Mouse (Mus musculus) cerebellum, adult 2 months (tissue): ENCODE measurements at regions not wholly inside any gene's neighbourhood (a gene's known extent, or its start where the extent isn't known, plus 50 kb on each side); places are given as distances from the start of the nearest gene placed in this dataset.
A peak's percentile ranks its signal among the peaks of the same experiment; 100 is the strongest.
"Not testable (repeated sequence)": the region's sequence is repeated elsewhere in the genome, so short reads cannot be mapped to it uniquely, and the experiment has no call there.

Source experiments
- DNase-seq, 2 experiments: peaks; one replicate each; pipeline ENCODE4 v3.0.0; 2021
- H3K27ac ChIP-seq: fragments of 200-500 bp; 2 replicates; pipeline ENCODE4 v1.5.1; 2012; ENCODE audit warnings: low read length, control low read depth, inconsistent platforms; ENCODE audit not compliant: insufficient read depth
- H3K27me3 ChIP-seq: fragments of 200-500 bp; 2 replicates; pipeline ENCODE4 v1.6.1; 2012; ENCODE audit warnings: inconsistent platforms, mild to moderate bottlenecking, low read length, moderate library complexity; ENCODE audit not compliant: control insufficient read depth, insufficient read depth
- H3K4me1 ChIP-seq: fragments of 200-500 bp; 2 replicates; pipeline ENCODE4 v1.6.1; 2011; ENCODE audit warnings: low read length; ENCODE audit not compliant: control insufficient read depth, insufficient read depth
- H3K4me3 ChIP-seq: fragments of 200-500 bp; replicated peaks from 2 replicates; pipeline ENCODE3; 2011; ENCODE audit warnings: mild to moderate bottlenecking, low read depth, low read length, control low read depth; ENCODE audit not compliant: insufficient read depth
- CTCF ChIP-seq: fragments of 200-500 bp; IDR thresholded peaks from 2 replicates; pipeline ENCODE4 v1.5.1; 2011; ENCODE audit warnings: low read depth, mild to moderate bottlenecking, control low read depth, low read length, moderate library complexity, borderline replicate concordance; ENCODE audit not compliant: insufficient read depth
- POLR2A ChIP-seq: fragments of 200-500 bp; IDR thresholded peaks from 2 replicates; pipeline ENCODE4 v1.6.1; 2011; ENCODE audit warnings: low read length, control low read depth, borderline replicate concordance; ENCODE audit not compliant: insufficient read depth
- WGBS: fragments of 180-500 bp; shearing (Covaris S2); methylation state at CpG from one replicate; pipeline ENCODE4 v1.1.7; 2018; 5-methylcytosine and 5-hydroxymethylcytosine counted together

GRCm38 (mm10) chr2:114413013-114413412 lies 211.7 kb upstream of the Zfp770 start:
- WGBS: 89% methylated on average over 3 of the region's 3 CpGs
- DNase-seq: no peak
- Histone ChIP-seq H3K27ac (no peak overlapping the region), H3K27me3 (no peaks in the 10 kb centered on the region), H3K4me3 (no peak overlapping the region), H3K4me1 (no peaks in the 10 kb centered on the region)
- TF ChIP-seq CTCF: no peak
- TF ChIP-seq POLR2A: no peak

- WGBS: 75% methylated on average over 17 of the region's 17 CpGs
- no peak overlapping the region for H3K4me3 ChIP-seq
- no peak overlapping the region for H3K27ac ChIP-seq
- DNase-seq: no peak
- no peaks in the 10 kb centered on the region for H3K4me1 ChIP-seq
- no peak for TF ChIP-seq POLR2A
- TF ChIP-seq CTCF: no peak
- H3K27me3 ChIP-seq: no peaks in the 10 kb centered on the region
These were observed 210.9 kb upstream of the Zfp770 start for GRCm38 (mm10) chr2:114411940-114412715.

GRCm38 (mm10) chr2:114410717-114411116 lies 209.4 kb upstream of the Zfp770 start:
- no peak for DNase-seq
- H3K4me1 ChIP-seq: no peaks in the 10 kb centered on the region
- H3K4me3 ChIP-seq: no peak overlapping the region
- 65% methylated on average over 3 of the region's 3 CpGs for WGBS
- H3K27ac ChIP-seq: no peak overlapping the region
- TF ChIP-seq CTCF: no peak
- TF ChIP-seq POLR2A: no peak
- H3K27me3 ChIP-seq: no peaks in the 10 kb centered on the region

GRCm38 (mm10) chr2:114409542-114409941 lies 208.3 kb upstream of the Zfp770 start:
- no peak overlapping the region for H3K27ac ChIP-seq
- H3K4me1 ChIP-seq: no peaks in the 10 kb centered on the region
- H3K4me3 ChIP-seq: no peak overlapping the region
- H3K27me3 ChIP-seq: no peaks in the 10 kb centered on the region
- DNase-seq: no peak
- TF ChIP-seq POLR2A (no peak), CTCF (no peak)

GRCm38 (mm10) chr2:114407408-114407807 lies 206.1 kb upstream of the Zfp770 start:
- H3K4me1 ChIP-seq: no peaks in the 10 kb centered on the region
- H3K27me3 ChIP-seq: no peaks in the 10 kb centered on the region
- WGBS: 71% methylated on average over 5 of the region's 5 CpGs
- DNase-seq: no peak
- no peak for TF ChIP-seq POLR2A
- TF ChIP-seq CTCF: no peak
- H3K4me3 ChIP-seq: no peak overlapping the region
- no peak overlapping the region for H3K27ac ChIP-seq

GRCm38 (mm10) chr2:114384566-114384965 lies 183.3 kb upstream of the Zfp770 start:
- no peak for DNase-seq
- H3K4me3 ChIP-seq: no peak overlapping the region
- TF ChIP-seq CTCF: no peak
- no peak for TF ChIP-seq POLR2A
- H3K4me1 ChIP-seq: no peaks in the 10 kb centered on the region
- H3K27ac ChIP-seq: no peak overlapping the region
- 12% methylated on average over 3 of the region's 3 CpGs for WGBS
- H3K27me3 ChIP-seq: no peaks in the 10 kb centered on the region

- no peak overlapping the region for H3K27ac ChIP-seq
- no peak overlapping the region for H3K4me3 ChIP-seq
- H3K27me3 ChIP-seq: no peaks in the 10 kb centered on the region
- WGBS: 49% methylated on average over 1 of the region's 1 CpGs
- TF ChIP-seq POLR2A (no peak), CTCF (no peak)
- no peak for DNase-seq
- H3K4me1 ChIP-seq: no peaks in the 10 kb centered on the region
These were observed 177.7 kb upstream of the Zfp770 start for GRCm38 (mm10) chr2:114378844-114379533.

- H3K27ac ChIP-seq: no peak overlapping the region
- 13% methylated on average over 7 of the region's 7 CpGs for WGBS
- H3K4me1 ChIP-seq: no peaks in the 10 kb centered on the region
- no peak for TF ChIP-seq POLR2A
- H3K27me3 ChIP-seq: no peaks in the 10 kb centered on the region
- no peak for DNase-seq
- no peak overlapping the region for H3K4me3 ChIP-seq
These were observed 172.2 kb upstream of the Zfp770 start for GRCm38 (mm10) chr2:114373476-114373875.

- 18% methylated on average over 11 of the region's 11 CpGs for WGBS
- H3K27ac ChIP-seq, H3K4me3 ChIP-seq, H3K4me1 ChIP-seq, H3K27me3 ChIP-seq: not testable (repeated sequence)
- DNase-seq: peak; percentile 40 to 50
These were observed 152.6 kb upstream of the Zfp770 start for GRCm38 (mm10) chr2:114353876-114354275.
